Mouse (Mus musculus) heart, embryonic 10.5 days (tissue): ENCODE measurements around the gene Pde1a. TPM values are rescaled to one million over a fixed set of nuclear protein-coding genes. Genes with fewer than 3 reads are reported as not detected.

Source experiments
- DNase-seq: peaks from one replicate; pipeline ENCODE4 v3.0.0-alpha.2; 2017; ENCODE audit warnings: low spot score
- H3K27ac ChIP-seq: fragments of 300-500 bp; sonication (generic); 2 replicates; pipeline ENCODE4 v1.5.1; 2016; ENCODE audit warnings: mild to moderate bottlenecking
- H3K27me3 ChIP-seq: fragments of 300-500 bp; sonication (generic); 2 replicates; pipeline ENCODE4 v1.6.1; 2016; ENCODE audit warnings: mild to moderate bottlenecking; ENCODE audit not compliant: poor library complexity, insufficient read depth, severe bottlenecking
- H3K36me3 ChIP-seq: fragments of 300-500 bp; sonication (generic); 2 replicates; pipeline ENCODE4 v1.6.1; 2016; ENCODE audit warnings: mild to moderate bottlenecking, moderate library complexity
- H3K4me1 ChIP-seq: fragments of 300-500 bp; sonication (generic); 2 replicates; pipeline ENCODE4 v1.6.1; 2016; ENCODE audit warnings: mild to moderate bottlenecking
- H3K4me3 ChIP-seq: fragments of 300-500 bp; sonication (generic); 2 replicates; pipeline ENCODE4 v1.5.1; 2016; ENCODE audit warnings: mild to moderate bottlenecking, moderate library complexity
- H3K9me3 ChIP-seq: fragments of 300-500 bp; sonication (generic); 2 replicates; pipeline ENCODE4 v1.6.1; 2016; ENCODE audit warnings: mild to moderate bottlenecking, moderate library complexity
- WGBS: fragments of 180-500 bp; shearing (Covaris S2); methylation state at CpG from one replicate; pipeline ENCODE4 v1.1.7; 2016; 5-methylcytosine and 5-hydroxymethylcytosine counted together
- polyA plus RNA-seq: library from polyadenylated mRNA; unstranded; fragments of >200 nt; fragmentation: Nextera tagmentation; extraction: Ambion mirVana; gene quantifications from 2 replicates; pipeline ENCODE4 v1.2.1, GENCODE M21; 2016

The Pde1a gene
- polyA plus RNA-seq, 1 experiment from 2014 or later = 7.0 TPM

DNA sequence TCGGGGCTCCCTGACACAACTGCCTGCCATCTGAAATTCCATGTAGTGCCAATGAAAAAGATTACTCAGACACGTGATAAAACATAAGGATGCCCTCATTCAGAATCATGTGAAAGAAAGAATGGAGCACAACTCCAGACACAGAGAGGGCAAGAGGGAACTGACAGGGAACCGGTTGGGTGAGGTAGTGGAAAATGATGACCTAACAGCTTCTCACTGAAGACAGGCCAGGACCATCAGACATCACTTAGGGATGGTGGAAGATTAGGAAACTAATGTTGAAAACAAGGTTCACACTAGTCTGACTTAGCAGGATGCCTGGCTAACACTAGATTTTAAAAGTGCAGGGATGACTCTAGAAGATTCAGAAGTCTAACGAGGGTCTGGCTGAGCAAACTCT lies 49.6 kb downstream of the Pde1a start:
- Histone ChIP-seq H3K27ac (no peak overlapping the region), H3K27me3 (no peaks in the 10 kb centered on the region; the same call in 1 of the 2 replicates), H3K4me3 (no peak overlapping the region), H3K36me3 (no peaks in the 10 kb centered on the region), H3K4me1 (no peaks in the 10 kb centered on the region), H3K9me3 (no peaks in the 10 kb centered on the region)
- WGBS = 77% methylated on average over 4 of the region's 4 CpGs
- DNase-seq = no peak

DNA sequence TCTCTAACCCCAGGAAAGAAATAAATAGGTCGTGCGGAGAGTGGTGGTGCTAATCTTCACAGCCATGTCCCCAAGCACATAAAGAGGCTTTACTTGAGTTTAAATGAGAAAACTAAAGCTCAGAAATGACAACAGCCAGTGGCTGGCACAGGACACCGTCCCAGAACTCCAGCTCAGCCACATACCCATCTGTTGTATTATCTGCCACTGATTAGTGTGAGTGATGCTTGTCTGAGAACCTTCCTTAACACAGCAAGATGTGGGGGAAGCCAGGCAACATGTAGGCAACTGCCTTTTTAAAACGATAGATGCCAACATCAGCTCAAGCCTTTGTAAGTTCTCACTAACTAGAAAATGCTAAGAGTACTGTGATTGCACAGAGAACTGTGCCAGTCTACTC lies 52.9 kb downstream of the Pde1a start:
- WGBS = 65% methylated on average over 4 of the region's 4 CpGs
- no peak overlapping the region for H3K27ac ChIP-seq

DNA sequence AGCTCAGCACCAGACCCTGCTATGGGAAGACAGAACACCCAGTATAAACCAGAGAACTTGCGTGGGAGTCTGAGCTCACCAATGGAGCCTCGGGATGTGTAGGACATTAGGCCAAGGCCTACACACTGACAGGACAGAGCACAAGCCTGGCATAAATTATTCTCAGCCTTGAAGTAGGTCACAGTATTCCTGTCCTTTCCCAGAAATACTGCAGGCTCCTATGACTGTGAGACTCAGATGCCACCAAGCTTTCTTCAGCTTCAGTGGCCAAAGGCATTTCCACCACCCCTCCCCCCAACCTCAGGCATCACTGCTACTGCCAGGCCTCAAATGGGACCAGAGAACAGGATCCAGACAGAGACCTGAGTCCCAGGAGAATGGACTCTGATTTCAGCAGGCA lies 54.7 kb downstream of the Pde1a start:
- no peaks in the 10 kb centered on the region for H3K36me3 ChIP-seq
- DNase-seq = no peak
- no peaks in the 10 kb centered on the region; the same call in 1 of the 2 replicates for H3K27me3 ChIP-seq
- no peaks in the 10 kb centered on the region for H3K4me1 ChIP-seq
- WGBS = 83% methylated on average over 2 of the region's 2 CpGs
- H3K9me3 ChIP-seq = no peaks in the 10 kb centered on the region
- H3K27ac ChIP-seq = no peak overlapping the region
- H3K4me3 ChIP-seq = no peak overlapping the region

More for the DNA sequence above, 52.9 kb downstream of the Pde1a start:
- H3K9me3 ChIP-seq = no peaks in the 10 kb centered on the region
- no peaks in the 10 kb centered on the region for H3K4me1 ChIP-seq
- H3K4me3 ChIP-seq = no peak overlapping the region
- H3K36me3 ChIP-seq = no peaks in the 10 kb centered on the region
- no peak for DNase-seq
- no peaks in the 10 kb centered on the region; the same call in 1 of the 2 replicates for H3K27me3 ChIP-seq

DNA sequence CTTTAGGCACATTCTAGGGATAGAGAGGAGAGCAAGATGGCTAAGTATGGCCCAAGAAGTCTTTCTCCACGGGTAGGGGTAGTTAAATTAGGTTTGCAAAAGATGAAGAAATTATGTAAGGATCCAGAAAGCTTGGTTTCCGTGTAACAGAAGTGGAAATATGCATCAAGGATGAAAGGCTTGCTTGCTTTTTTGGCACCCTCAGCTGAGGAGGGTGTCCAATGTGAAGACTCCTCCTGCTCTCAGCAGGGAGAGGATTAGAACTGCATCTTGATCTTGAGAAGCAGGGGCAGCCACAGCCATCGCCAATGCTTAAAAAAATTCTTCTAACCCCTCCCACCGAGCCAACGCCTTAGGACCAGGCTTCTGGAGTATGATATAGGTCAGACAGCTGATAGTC lies 55.2 kb downstream of the Pde1a start:
- no peaks in the 10 kb centered on the region; the same call in 1 of the 2 replicates for H3K27me3 ChIP-seq
- DNase-seq = no peak
- H3K9me3 ChIP-seq = no peaks in the 10 kb centered on the region
- no peaks in the 10 kb centered on the region for H3K36me3 ChIP-seq
- no peak overlapping the region for H3K27ac ChIP-seq
- H3K4me1 ChIP-seq = no peaks in the 10 kb centered on the region
- whole genome bisulfite sequencing = 50% methylated on average over 5 of the region's 5 CpGs
- H3K4me3 ChIP-seq = no peak overlapping the region

DNA sequence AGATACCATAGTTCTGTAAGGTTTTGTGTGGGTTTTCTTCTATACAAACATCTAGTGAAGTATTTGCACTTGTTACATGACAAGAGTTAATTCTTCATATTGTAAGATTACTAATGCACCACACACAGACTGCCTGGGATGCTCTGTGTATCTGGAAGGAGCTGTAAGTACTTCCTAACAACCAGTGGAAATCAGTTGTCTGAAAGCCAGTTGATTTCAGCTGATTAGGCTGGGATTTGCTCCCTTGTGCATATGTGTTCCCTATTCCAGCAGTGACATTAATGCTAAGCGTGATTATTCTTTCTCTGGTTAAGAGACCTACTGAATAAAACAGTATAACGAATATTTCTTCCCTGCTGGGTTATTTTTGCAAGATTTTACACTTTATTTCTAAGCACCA lies 55.8 kb downstream of the Pde1a start:
- Histone ChIP-seq H3K9me3 (no peaks in the 10 kb centered on the region), H3K27ac (no peak overlapping the region), H3K4me1 (no peaks in the 10 kb centered on the region), H3K36me3 (no peaks in the 10 kb centered on the region), H3K4me3 (no peak overlapping the region), H3K27me3 (no peaks in the 10 kb centered on the region; the same call in 1 of the 2 replicates)
- DNase-seq = no peak
- 78% methylated on average over 2 of the region's 2 CpGs for WGBS

DNA sequence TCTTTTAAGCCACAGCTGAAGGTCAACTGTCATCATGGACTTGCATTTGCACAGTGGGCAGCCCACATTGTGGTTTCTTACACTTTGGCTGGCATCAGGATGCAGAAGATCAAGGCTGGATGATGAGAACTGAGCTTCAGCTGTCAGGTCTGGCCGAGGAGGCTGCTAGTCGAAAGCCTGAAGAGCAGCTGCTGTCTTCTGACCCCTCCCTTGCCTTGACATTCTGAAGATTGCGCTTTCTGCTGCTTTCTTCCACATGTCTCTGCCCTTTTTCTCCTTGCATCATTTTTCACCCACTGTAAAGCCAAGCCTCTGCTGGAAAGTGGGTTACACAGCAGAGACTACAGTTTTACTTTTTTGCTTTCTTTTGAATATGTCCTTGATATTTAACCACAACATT lies 59.5 kb downstream of the Pde1a start:
- Histone ChIP-seq H3K9me3 (no peaks in the 10 kb centered on the region), H3K36me3 (no peaks in the 10 kb centered on the region), H3K4me1 (peaks cover 6% of the 10 kb centered on the region; the same call in 1 of the 2 replicates), H3K27ac (no peak overlapping the region), H3K27me3 (no peaks in the 10 kb centered on the region), H3K4me3 (no peak overlapping the region)
- WGBS = 59% methylated on average over 3 of the region's 3 CpGs
- no peak for DNase-seq

DNA sequence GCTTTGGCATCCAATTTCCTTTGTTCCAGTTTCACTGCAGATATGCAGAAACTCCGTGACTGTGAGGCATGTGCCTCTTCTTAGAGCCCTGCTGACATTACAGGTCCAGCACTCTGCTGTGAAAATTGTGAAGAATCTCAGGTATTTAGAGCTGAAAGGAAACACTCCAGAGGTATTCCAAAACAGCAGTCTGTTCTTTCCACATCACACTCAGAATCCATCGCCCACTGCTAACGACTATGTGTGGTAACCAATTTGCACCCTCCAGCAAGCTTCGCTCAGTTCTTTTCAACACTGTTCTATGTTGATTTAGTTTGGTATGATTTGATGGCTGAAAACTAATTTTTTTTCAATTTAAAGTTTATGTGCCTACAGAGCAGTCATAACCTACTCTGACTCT lies 62.8 kb downstream of the Pde1a start:
- 60% methylated on average over 4 of the region's 4 CpGs for WGBS
- H3K4me1 ChIP-seq = peaks cover 6% of the 10 kb centered on the region; the same call in 1 of the 2 replicates
- no peaks in the 10 kb centered on the region for H3K27me3 ChIP-seq
- no peaks in the 10 kb centered on the region for H3K9me3 ChIP-seq
- H3K27ac ChIP-seq = no peak overlapping the region
- no peak for DNase-seq
- H3K4me3 ChIP-seq = no peak overlapping the region
- H3K36me3 ChIP-seq = no peaks in the 10 kb centered on the region

DNA sequence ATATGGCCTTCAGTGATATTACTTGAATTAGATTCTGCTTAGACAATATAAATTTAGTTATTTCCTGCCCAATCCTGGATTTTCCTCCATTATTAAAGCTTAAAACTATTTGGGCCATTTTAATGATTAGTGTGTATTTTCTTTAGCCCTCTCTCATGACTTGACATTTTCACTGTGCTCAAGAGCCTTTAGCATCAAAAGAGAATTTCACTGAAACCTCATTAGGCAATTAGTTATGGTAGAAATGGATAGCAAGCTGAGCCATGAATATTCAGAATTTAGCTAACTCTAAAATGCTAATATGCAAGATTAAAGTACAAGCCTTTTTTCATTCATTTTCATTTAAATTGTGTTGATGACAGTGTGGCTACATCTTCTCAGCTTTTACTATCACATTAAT lies 73.2 kb downstream of the Pde1a start:
- DNase-seq = no peak
- no peaks in the 10 kb centered on the region for H3K4me1 ChIP-seq
- H3K9me3 ChIP-seq = no peaks in the 10 kb centered on the region
- H3K4me3 ChIP-seq = no peak overlapping the region
- no peak overlapping the region for H3K27ac ChIP-seq
- no peaks in the 10 kb centered on the region for H3K27me3 ChIP-seq
- no peaks in the 10 kb centered on the region for H3K36me3 ChIP-seq

DNA sequence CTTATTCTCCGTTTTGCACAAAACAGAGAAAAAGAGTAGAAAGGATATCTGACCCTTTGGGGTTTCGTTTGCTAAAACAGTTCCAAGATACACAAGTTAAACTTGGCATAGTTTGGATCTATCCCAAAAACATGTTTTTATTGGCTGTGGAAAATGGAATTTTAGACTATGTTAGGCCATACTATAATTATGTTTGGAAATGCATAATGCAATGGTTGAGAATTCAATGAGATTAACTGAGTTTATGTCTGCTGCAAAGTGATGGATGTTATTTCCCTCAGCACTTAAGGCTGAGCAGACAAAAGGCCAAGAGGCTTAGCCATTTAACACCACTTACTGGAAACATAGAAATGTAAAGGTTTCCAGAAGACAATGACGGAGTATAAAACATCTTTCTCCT lies 75.2 kb downstream of the Pde1a start:
- H3K4me3 ChIP-seq = no peak overlapping the region
- no peak overlapping the region for H3K27ac ChIP-seq
- DNase-seq = no peak
- no peaks in the 10 kb centered on the region for H3K4me1 ChIP-seq
- no peaks in the 10 kb centered on the region for H3K9me3 ChIP-seq
- no peaks in the 10 kb centered on the region for H3K27me3 ChIP-seq
- 67% methylated on average over 3 of the region's 3 CpGs for WGBS
- H3K36me3 ChIP-seq = no peaks in the 10 kb centered on the region

DNA sequence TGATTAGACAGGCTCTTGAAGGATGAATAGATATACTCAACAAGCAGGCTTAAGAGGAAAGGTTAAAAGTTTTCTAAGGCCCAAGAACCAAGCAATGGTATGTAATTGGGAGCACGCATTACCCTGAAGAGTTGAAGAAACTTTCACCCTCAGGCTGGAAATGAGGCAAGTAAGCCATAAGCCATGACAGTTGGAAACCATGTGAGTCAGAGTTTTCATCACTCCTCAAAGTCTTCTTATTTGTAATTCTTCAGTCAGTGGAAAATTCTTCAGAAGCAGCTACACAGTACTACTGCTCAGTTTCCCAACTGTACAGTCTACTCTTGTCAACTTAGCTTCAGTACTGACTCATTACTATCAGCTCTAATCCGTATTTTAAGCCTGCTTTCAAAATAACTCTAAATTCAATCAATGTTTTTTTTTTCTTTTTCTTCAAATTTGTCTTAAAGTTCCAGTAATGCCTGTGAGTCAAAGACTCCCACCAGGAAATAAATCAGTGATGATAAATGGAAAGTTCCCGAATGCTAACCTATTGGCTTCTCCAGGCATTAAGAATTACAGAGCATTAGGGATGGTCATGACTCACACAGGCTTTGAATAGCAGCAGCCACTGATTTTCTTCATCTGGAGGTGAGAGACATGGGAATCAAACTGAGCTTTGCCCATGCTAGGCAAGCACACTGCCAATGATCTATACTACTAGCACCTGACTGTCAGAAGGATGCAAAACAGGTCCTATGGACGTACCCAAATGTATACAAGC lies 82.3 kb downstream of the Pde1a start:
- WGBS = 81% methylated on average over 4 of the region's 4 CpGs
- Histone ChIP-seq H3K27me3 (no peaks in the 10 kb centered on the region), H3K4me3 (no peak overlapping the region), H3K4me1 (no peaks in the 10 kb centered on the region), H3K36me3 (no peaks in the 10 kb centered on the region), H3K9me3 (no peaks in the 10 kb centered on the region), H3K27ac (no peak overlapping the region)
- DNase-seq = no peak

DNA sequence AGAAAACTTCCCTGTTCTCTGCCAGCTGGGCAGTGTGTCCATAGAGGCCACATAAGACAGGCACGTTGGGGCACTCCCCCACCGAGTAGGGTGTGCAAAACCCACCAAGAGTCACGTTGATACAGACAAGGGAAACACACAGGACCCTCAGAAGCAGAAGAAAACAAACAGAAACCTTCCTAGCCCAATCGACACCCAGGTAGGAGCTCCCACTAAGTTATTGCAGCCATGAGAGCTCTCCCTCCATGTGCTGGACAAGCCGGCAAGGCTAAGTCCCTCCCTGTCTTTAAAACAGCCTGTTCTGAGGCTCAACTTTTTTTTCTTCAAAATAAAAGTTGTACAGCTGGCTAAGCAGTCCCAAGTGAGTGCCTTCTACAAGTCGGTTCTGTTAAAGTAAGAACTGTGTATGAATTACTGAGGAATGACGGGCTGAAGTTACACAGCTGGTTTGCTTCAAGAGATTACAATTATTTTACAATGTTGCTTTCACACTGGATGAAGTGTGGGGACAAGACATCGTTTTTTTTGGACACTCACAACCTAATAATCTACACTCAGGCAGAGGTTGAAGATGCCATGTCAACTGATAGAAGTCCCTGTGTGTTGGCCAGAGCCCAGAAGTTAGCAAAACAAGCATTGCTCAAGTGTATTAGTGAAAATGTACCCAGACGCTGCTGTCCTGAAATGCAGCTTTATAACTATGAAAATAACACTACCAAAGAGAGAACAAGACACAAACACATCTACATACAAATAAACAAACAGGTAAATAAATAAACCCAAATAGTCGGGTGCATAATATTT lies 90.4 kb downstream of the Pde1a start:
- no peak for DNase-seq
- 0 out of 2 replicates have a peak, but pooled peaks cover 3% of the 10 kb centered on the region for H3K4me1 ChIP-seq
- no peaks in the 10 kb centered on the region for H3K27me3 ChIP-seq
- no peaks in the 10 kb centered on the region for H3K36me3 ChIP-seq
- no peaks in the 10 kb centered on the region for H3K9me3 ChIP-seq
- 41% methylated on average over 10 of the region's 10 CpGs for WGBS
- H3K27ac ChIP-seq = no peak overlapping the region
- H3K4me3 ChIP-seq = peak overlapping the region; percentile 24; the same call in 1 of the 2 replicates

DNA sequence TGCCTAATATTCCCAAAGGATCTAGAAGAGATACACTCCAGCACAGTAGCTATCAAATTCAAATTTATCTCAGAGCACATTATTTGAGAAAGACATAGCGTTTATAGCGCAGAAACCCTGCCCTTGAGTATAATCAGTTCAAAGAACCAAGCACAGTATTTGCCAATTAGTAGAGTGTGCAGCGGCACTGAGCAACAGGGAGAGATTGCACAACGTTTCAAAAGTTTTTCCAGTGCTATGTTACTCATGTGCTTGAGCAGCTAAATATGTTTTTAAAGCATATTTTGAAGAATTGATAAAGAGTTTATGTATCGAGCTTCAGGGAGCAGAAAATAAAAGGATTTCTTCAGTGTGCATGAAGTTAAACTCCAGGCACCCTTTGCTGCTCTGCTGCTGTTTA lies 91.3 kb downstream of the Pde1a start:
- H3K9me3 ChIP-seq = no peaks in the 10 kb centered on the region
- 68% methylated on average over 5 of the region's 5 CpGs for WGBS
- H3K27ac ChIP-seq = no peak overlapping the region
- DNase-seq = no peak
- H3K27me3 ChIP-seq = no peaks in the 10 kb centered on the region
- no peak overlapping the region for H3K4me3 ChIP-seq
- H3K4me1 ChIP-seq = 0 out of 2 replicates have a peak, but pooled peaks cover 3% of the 10 kb centered on the region
- H3K36me3 ChIP-seq = no peaks in the 10 kb centered on the region

DNA sequence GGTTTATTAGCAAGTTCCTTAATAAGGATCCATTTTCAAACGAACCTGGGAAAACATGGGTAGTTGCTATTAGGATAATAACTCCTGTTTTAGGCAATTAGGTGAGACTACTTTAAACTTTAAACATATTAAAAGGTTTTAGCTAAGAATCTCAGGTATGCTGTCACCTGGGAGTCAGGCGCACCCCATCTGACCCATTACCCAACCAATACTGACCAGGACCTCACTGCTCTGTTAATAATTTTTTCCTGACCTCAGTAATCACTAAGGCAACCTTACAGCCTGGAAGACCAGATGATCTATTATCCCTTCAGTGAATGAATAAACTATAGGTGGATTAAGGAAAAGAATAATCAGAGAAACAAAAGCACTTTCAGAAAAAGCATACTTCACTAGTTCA lies 100.2 kb downstream of the Pde1a start:
- Histone ChIP-seq H3K27me3 (no peaks in the 10 kb centered on the region), H3K4me3 (no peak overlapping the region), H3K27ac (no peak overlapping the region), H3K36me3 (no peaks in the 10 kb centered on the region), H3K9me3 (no peaks in the 10 kb centered on the region), H3K4me1 (no peaks in the 10 kb centered on the region)
- DNase-seq = no peak
- WGBS = 71% methylated on average over 2 of the region's 2 CpGs
